Mouse (Mus musculus): ENCODE measurements at regions not wholly inside any gene's neighbourhood (a gene's known extent, or its start where the extent isn't known, plus 50 kb on each side); places are given as distances from the start of the nearest gene placed in this dataset.

- TF ChIP-seq CTCF (IDR thresholded peaks at IDR 0.05; ENCODE audit: insufficient read depth, low read depth, low read length), result no peak
- no peak for TF ChIP-seq POLR2A (IDR thresholded peaks at IDR 0.05; ENCODE audit: insufficient read depth, low read depth, low read length)
These were observed 120.8 kb downstream of the Inhbb start for GRCm38 (mm10) chr1:119301258-119301657.

All from olfactory bulb, adult 2 months (tissue).